Mouse (Mus musculus) duodenum, adult 2 months (tissue): ENCODE data around the gene Gpr21. TPM values are rescaled to one million over a fixed set of nuclear protein-coding genes. Genes with fewer than 3 reads are reported as not detected.

Source experiments
- polyA plus RNA-seq: library from polyadenylated mRNA; depleted of rRNA; stranded (reverse); fragments of >200 nt; gene quantifications from 2 replicates; pipeline ENCODE4 v1.2.3, GENCODE M21; 2012; ENCODE audit warnings: low replicate concordance; rRNA removed

Gene Gpr21
- polyA plus RNA-seq, result 0.05 TPM in 2 replicates

GRCm38 (mm10) chr2:37516030-37516710, at the start of gene Gpr21:
Gene Gpr21 (plus strand): TSS chr2:37516332.

Other genes with a start within 250 kb of the Gpr21 start
- not detected in 2 replicates for gene Olfr368, start 189.8 kb upstream of the Gpr21 start, polyA plus RNA-seq
- gene Pdcl, start 157.0 kb upstream of the Gpr21 start, polyA plus RNA-seq, result 2.1 and 2.3 TPM in 2 replicates
- 0.88 and 1.3 TPM in 2 replicates for gene Rc3h2, start 93.4 kb upstream of the Gpr21 start, polyA plus RNA-seq
- 0.13 and 0.47 TPM in 2 replicates for gene Zbtb26, start 73.2 kb upstream of the Gpr21 start, polyA plus RNA-seq
- 0.40 and 0.49 TPM in 2 replicates for gene Zbtb6, start 73.2 kb upstream of the Gpr21 start, polyA plus RNA-seq
- 1.6 and 1.8 TPM in 2 replicates for gene Rabgap1, start 73.1 kb upstream of the Gpr21 start, polyA plus RNA-seq
- 1.7 and 1.8 TPM in 2 replicates for gene Strbp, start 187.5 kb downstream of the Gpr21 start, polyA plus RNA-seq